Mouse (Mus musculus) CD4-positive, CD25-positive, alpha-beta regulatory T cell, adult 2 months (primary cell): ENCODE results near the gene Hip1r.

Experiments
- DNase-seq: peaks from one replicate; pipeline ENCODE4 v3.0.0-alpha.2; 2012; ENCODE audit warnings: low read depth, low spot score

The Hip1r gene

DNA sequence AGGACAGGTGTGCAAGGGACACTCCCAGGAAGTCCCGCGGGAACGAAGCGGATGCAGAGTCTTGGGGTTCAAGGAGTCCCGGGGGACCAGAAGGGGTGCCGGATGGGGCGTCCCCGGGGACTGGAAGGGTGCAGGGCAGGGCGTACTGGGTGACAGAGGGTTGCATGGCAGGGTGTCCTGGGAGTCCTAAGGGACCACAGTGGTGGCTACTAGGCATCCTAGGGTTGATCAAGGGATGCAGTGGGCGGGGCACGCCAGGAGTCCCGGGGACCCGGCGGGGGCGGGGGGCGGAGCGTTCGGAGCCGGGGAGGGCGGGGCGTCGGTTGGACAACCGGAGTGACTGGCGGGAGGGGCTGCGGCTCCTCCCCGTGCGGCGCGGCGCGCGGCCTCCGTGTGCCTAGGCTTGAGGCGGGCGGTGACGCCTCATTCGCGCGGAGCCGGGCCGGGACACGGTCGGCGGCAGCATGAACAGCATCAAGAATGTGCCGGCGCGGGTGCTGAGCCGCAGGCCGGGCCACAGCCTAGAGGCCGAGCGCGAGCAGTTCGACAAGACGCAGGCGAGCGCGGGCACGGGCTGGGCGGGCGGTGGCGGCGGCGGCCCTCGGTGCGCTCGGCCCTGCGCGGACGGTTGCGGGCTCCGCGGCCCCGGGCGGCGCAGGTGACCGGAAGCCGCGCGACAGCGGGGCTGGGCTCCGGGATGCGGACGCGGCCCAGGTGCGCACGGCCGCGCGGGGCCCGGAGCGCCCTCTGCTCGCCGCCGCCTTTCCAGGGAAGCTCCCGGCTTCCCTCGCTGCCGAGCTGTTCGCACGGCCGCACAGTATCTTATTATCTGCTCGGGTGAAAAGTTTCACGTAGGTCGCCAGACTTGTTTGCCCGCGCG is at the start of gene Hip1r:
Gene Hip1r, plus strand, starts transcription at position 330 of the 880 bp plus-strand sequence.
- peak; percentile 82 for DNase-seq

DNA sequence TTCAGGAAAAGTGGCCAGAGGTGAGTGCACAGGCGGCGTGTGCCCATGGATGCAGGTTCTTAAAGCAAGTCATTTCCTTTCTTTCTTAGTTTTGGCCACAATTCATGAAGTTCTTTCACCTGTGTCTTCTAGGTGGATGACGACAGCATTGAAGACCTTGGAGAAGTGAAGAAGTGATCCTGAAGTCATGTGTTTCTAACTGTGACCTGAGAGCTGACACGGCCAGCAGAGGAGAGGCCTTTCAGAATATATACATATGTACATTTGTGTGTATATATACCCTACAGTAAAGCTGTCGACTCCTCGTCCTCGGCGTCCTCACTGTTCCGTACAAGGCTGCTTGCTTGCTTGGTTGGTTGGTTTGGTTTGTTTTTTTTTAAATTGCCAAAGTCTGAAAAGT is 46.3 kb upstream of the Hip1r start, which contains the start of gene Gm43518:
Gene Gm43518, plus strand, starts transcription at position 301 of the 400 bp plus-strand sequence.
- no peak for DNase-seq

DNA sequence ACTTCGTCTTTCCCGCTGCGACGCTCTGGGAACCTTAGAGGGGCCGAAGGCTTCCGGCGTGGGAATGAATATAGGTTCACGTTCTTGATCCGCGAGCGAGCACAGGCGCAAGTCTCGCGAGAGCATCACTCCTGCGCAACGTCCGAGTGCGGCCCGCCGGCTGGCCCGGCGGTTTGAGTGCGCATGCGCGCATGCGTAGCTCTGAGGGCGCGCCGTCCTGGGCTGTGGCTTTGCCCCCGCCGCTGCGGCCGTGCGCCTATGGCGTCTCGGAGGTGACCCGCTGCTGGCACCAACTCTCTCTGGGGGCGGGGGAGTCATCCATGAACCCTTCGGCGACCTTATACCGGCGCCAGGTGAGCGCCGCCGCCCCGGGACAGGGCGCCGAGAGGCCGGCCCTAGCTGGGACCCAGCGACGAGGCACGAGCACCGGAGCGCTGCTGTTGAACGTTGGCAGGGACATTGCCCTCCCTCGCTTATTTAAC is 42.9 kb upstream of the Hip1r start, which contains the start of gene Ccdc62:
Gene Ccdc62, plus strand, starts transcription at position 172 of the 482 bp plus-strand sequence.
- peak; percentile 97 for DNase-seq

DNA sequence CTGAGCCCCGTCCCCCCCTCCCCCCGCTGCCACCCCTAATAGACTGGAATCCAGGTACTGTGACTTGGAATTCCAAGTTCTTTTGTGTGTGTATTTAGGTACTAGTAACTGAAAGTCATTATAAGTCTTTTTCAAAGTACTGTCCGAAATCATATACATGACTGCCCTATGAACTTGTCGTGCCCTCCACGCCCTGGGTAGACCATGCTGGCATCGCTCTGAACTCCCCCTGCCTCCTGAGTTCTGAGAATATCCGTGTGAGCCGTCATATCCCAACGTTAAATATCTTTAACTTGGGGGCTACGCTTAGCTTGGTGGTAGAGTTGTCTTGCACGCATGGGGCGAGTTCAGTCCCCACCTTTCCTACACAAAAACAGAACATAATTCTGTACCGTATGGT is 42.3 kb upstream of the Hip1r start:
- DNase-seq, result no peak

DNA sequence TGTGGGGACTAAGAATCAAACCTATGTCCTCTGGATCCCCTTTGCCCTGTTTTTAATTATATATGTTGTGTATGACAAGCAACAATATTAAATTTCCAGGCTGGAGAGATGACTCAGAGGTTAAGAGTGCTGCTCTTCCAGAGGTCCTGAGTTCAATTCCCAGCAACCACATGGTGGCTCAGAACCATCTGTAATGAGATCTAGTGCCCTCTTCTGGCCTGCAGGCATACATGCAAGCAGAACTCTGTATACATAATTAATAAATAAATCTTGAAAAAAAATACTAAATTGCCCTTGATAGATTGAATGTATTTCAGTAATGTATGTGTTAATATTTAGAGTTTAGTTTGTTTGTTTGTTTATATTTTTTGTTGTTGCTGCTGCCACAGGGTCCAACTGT is 40.5 kb upstream of the Hip1r start:
- no peak for DNase-seq

DNA sequence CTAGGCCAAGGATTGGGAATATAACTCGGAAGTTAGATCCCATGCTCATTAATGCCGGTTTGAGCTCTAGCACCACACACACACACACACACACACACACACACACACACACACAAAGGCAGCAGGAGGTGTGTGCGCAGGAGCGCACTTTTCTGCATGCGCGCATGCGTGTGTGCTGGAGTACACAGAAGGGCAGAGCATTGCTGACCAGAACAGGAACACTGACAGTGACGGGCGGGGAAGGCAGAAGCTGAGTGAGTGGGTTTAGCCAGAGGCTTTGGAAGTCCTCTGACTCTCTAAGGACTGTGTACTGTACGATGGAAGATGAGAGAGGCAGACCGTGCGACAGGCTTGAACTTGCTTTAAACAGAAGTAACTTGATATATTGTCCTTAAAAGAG is 39.9 kb upstream of the Hip1r start:
- no peak for DNase-seq

DNA sequence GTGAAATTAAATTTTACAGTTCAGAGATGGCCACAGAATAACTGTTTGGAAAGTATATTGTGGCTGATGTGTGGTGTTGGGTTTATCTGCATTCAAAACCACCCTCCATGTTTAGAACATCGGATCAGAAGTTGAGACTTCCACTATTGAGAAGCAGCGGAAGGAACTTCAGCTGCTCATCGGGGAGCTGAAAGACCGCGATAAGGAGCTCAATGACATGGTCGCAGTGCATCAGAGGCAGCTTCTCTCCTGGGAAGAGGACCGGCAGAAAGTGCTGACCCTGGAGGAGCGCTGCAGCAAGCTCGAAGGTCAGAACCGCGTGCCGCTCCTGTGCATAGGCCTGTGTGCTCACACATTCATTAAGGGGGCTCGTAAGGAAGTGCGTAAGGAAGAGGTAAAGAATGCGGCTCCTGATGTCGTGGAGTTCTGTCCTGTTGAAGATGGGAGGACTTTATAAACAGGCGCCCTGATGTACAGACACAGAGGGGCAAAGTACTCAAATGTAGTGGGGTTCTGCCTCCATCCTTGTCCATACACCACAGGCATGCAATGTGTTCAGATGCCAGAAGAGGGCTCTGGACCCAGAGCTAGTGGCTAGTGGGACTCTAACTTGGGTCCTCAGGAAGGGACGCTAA is 39.4 kb upstream of the Hip1r start:
- peak; percentile 32 for DNase-seq

DNA sequence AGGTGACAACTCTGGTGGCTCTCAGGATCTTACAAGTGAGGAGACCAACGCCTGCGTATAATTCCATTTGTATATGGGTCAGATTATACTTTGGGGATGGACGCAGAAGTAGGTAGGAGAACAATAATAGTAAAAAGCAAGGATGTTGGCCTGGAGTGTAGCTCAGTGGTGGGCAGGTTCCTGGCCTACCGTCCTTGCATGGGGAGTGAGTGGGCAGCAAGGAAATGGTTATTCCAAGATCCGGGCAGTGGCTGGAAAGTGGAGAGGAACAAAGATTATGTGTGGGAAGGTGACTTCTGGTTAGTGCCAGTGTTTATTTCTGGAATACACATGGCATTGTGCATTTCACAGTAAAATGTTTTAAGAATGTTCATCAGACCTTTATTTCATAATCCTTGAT is 37.5 kb upstream of the Hip1r start:
- no peak for DNase-seq

DNA sequence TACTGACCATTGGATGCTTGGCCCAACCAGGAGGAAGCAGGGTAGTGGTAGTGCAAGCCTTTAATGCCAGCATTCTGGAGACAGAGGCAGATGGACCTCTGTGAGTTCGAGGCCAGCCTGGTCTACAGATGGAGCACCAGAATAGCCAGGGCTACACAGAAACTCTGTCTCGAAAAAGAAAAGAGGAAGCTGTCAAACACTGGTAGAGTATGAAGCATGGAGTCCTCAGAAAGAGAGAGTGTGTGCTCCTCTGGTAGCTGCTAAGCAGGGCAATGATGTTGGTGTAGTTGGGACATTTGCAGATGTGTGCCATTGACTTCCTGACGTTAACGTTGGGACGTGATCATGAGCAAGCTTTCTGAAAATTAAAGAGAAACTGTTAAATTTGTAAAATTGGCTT is 34.9 kb upstream of the Hip1r start:
- no peak for DNase-seq

DNA sequence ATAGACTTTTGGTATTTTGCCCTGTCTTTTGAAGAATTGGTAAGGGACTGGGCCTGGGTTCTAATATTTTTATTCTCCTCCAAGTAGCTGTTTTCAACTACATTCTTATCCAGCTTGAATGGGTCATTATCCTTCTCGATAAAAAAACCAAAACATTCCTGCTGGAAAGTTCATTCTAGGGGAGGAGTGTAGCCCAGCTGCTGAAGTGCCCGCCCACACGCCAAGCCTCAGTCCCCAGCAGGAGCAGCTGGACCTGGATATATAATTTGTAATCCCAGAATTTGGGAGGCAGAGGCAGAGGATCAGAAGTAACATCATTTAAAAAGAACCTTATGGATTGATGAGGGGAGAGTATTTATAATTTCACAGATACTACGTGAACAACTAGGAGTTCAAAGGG is 26.9 kb upstream of the Hip1r start:
- no peak for DNase-seq

DNA sequence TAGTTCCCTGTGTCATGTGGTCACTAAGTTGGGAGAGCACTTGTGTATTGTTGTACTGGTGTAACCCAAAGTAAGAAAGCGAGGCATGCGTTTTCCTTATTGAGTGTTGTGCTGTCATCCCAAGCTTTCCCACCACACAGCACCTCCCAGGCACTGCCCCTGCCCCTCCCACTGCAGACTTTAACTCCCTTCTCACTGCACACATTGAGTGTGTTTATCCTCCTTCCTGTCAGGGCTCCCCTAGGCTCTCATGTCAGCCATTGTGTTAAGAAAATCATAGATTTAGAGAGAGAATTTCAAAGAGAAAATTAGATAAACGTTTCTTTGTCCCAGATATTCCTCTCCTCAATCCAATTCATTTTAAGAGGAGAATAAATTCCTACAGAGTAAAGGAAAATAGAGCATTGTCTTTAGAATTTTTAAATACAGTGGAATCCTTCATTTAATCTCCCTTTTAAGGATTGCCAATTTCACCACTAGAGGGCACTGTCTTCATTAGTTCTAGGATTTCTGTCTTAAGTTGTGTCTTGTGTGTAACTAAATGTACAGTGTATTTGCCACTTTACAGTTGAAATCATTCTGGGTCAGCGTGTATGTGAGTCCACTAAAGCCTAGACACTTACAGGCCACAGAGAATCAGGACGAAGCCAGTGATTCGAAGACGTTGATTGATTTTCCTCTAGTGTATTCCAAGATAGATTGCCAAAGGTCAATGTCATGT is 26.2 kb upstream of the Hip1r start:
- peak; percentile 81 for DNase-seq

DNA sequence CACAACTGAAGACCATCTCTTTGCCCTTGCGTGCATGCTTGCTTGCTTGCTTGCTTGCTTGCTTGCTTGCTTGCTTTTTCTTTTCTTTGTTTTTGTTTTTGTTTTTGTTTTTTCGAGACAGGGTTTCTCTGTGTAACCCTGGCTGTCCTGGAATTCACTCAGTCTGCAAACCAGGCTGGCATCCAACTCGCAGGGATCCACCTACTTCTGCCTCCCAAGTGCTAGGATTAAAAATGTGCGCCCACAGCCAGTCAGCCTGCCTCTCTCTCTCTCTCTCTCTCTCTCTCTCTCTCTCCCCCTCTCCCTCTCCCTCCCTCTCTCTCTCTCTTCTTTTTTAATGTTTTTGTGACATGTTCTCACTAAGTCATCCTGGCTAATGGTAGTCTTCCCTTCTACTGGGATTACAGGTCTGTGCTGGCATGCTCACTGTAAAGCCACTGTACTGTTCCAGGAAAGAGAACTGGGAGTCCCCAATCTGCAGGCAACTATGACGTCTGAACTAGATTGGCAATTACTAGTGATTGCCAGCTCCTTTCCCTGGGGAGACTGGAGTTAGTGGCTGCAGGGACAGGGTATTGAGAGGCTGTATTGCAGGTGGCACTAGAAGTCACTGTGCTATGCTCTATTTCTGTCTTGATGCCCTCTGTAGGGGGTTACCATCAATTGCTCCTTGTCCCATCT is 20.9 kb upstream of the Hip1r start:
- no peak for DNase-seq

DNA sequence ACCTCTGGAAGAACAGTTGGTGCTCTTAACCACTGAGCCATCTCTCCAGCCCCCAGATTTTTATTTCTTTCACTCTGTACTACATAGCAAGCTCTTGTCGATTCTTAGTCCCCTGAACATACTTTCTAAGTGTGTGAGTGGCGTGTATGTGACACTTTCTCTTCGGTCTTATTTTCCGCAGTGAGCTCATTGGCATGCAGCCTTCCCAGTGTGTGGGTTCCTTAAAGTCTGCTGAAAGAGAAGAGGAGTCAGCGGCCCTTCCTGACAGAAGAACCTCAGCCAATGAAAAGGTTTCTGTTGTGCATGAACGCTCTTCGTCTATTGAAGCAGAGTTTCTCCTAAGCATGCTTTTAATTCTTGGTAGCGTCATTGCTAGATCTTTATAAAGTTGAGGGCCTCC is 16.2 kb upstream of the Hip1r start:
- DNase-seq, result no peak

DNA sequence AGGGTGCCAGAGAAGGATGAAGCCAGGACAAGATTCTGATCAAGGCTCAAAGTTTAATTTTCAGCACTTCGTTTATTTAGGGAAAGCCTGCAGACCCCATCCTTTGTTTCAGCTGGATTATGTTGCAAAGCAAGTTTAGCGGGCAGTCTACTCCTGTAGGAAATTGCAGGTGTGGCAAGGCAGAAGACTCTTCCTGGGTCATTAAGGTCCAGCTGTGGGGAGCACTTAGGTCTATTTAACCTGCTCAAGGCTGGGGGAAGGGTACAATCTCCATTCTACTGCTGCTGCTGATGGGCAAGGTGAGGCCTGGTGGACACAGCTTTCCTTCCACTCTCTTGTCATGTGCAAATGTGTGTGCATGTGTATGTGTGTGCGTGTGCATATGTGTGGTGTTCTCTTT is 14.4 kb upstream of the Hip1r start:
- no peak for DNase-seq

DNA sequence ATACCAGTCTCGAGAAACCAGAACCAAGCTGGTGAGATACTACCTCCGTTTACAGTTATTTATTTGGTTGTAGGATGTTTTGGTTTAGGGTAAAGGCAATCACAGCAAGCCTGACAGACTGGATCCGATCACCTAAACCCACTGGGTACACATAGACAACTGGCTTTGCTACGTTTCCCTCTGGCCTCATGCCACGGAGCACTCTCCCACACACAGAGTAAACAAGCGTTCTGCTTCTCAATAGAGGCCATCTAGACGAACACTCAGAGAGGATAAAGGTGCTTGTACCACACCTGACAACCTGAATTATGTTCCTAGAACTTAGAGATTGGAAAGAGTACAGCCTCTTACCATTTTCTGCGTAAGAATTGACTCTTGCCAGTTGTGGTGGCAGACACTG is 13.3 kb upstream of the Hip1r start:
- no peak for DNase-seq

DNA sequence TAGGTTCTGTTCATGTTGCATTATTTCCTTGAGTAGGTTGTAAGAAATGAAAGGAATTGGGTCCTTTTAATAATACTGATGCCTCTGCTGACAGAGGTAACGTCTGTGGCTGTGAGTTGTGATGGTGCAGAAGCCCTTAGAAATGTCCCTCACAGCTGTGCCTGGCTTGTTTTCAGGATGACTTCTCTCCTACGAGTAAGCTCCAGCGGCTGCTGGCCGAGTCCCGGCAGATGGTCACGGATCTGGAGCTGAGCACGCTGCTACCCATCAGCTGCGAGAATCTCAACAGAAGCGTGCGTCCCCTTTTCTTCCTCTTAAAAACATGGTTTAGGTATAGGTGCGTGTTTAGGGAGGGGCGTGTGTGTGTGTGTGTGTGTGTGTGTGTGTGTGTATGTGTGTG is 12.4 kb upstream of the Hip1r start:
- DNase-seq, result no peak

DNA sequence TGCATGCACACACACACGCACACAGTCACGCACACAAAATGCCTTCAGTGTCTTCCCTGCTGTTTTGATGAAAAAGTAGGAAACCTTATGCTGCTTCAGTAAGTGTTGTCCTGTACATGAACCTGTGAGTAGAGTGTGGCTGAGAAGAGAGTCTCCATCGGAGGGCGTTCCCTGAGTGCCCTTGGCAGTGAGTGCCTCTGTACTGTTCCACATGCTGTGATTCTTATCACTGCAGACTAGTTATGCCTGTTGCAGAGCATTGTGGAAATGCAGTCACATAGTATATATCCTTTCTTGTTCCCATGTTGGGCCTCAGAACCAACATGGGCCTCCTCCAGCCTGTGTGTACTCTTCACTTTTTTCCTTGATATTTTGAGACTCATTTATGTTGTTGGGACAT is 9.2 kb upstream of the Hip1r start:
- DNase-seq, result no peak

DNA sequence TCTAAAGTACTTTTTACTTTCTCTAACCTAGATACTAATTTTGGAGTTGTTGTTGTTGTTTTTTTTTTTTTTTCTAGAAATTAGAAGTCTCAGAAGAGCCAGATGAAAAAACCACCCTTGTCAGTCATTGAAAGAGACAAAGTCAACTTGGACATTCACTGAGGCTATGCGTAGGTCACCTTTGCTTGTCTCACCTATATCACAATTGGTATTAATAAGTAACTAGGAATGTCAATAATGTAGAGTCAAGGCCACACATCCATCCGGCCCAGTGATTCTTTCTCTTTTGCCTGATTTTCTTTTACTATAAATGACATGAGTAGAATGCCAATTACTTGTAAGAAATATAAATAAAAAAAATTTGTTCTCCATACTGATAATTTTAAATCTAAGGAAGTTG is 6.7 kb upstream of the Hip1r start:
- DNase-seq, result no peak

DNA sequence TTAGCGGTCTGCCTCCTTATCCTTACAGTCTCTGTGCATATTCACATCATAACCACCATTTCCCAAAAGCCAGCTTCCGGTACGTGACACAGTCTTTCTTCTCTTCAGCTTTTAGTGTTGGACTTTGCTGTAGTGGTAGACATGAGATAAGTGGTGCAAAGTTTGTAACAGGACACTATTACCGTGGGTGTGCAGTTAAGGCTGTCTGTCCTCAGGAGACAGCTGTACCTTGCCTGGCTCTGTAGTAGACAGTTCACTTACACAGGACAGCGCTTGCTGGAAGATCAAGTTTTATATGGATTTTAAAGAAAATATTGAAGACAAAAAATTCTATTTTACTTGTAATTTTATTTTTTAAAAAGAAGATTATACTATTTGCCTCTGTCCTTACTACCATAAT is 5.0 kb upstream of the Hip1r start:
- DNase-seq, result no peak

DNA sequence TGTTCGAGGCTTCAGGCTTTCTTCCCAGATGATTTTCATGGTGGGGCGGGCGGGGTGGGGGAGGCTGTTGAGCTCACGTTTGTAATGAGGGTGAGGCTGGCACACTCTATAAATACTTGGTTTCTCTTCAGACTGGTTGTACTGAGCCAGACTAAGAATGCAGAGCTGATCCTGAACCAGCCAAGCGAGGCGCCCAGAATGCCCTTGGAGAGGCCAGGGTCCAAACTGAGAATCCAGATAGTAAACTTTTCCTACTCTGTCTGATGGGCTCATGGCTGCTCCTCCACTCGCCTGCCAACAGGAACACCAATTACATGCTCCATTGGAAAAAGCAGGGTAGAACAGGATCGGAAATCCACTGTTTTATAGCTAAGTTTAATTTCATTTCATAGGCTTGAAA is 4.2 kb upstream of the Hip1r start:
- no peak for DNase-seq

DNA sequence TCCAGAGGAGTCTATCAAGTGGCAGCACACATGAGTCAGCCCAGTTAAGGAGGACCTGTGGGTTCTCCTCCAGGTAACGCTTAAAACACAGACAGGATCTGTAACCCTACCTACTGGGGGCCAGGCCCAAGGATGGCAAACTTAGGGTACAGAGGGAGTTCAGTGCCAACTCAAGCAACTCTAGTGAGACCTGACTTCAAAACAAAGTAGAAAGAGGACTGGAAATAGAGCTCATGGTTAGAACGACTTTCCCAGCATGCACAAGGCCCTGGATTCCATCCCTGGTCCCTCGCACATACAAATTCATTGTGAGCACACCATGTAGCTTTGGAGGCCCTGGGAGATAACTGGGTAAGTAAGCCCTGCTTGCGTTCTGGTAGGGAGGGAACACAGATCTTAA is 2.9 kb upstream of the Hip1r start:
- no peak for DNase-seq

DNA sequence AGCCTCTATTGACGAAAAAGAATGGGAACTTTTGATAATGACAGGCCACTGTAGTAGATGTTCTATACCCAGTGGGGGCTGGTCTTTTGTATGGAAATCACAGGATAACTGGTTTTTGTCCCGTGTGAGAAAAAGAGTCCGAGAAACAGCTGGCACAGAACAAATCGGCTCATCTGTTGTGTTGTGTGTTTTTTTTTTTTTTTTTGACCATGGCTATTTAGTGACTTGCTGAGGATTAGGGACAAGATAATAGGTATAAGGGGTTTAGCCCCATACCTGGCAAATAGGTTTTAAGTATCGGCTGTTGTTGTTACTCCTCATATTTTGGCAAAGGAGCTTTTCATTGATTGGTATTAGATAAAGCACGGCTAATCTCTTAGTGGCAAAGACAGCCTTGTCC is 975 bp upstream of the Hip1r start:
- no peak for DNase-seq
